Mouse (Mus musculus) cortical plate, adult 2 months (tissue): ENCODE results near the gene Tmcc3.

Experiments used
- CTCF ChIP-seq: fragments of 200-500 bp; IDR thresholded peaks from 2 replicates; pipeline ENCODE4 v1.5.1; 2011; ENCODE audit warnings: mild to moderate bottlenecking, control low read depth, low read length; ENCODE audit not compliant: insufficient read depth; ENCODE audit errors: extremely low read depth
- POLR2A ChIP-seq: fragments of 200-500 bp; IDR thresholded peaks from 2 replicates; pipeline ENCODE4 v1.6.1; 2011; ENCODE audit warnings: mild to moderate bottlenecking, low read length, control low read depth; ENCODE audit not compliant: insufficient read depth; ENCODE audit errors: extremely low read depth

- no peak for TF ChIP-seq CTCF
- TF ChIP-seq POLR2A = no peak
Observed at GRCm38 (mm10) chr10:94394286-94394685, 82.5 kb downstream of the Tmcc3 start.
